Mouse (Mus musculus): Measurements from ENCODE around the gene Ndc80. TPM values are rescaled to one million over a fixed set of nuclear protein-coding genes. Genes with fewer than 3 reads are reported as not detected.

Ndc80 gene
- 14.7 TPM for polyA plus RNA-seq (2017; shearing (Covaris generic))

GRCm38 (mm10) chr17:71526711-71527564 lies at the start of gene Ndc80:
Ndc80 (minus strand) TSS chr17:71526857.

GRCm38 (mm10) chr17:71551757-71552451 lies 25.2 kb upstream of the Ndc80 start, which contains the start of gene Spdya:
Spdya (plus strand) TSS chr17:71552061.

GRCm38 (mm10) chr17:71474762-71475704 lies 51.6 kb downstream of the Ndc80 start, which contains the start of gene Smchd1:
Smchd1 (minus strand) TSS chr17:71475343.

GRCm38 (mm10) chr17:71459818-71460217 lies 66.8 kb downstream of the Ndc80 start, which contains the start of gene Gm4707:
Gm4707 (minus strand) TSS chr17:71459918.

Other genes starting within 250 kb of the Ndc80 start
- gene Emilin2, start 214.9 kb downstream of the Ndc80 start, polyA plus RNA-seq (2017; shearing (Covaris generic)), result 0.37 TPM
- gene Gm4707, start 66.9 kb downstream of the Ndc80 start, polyA plus RNA-seq (2017; shearing (Covaris generic)), result 2.4 TPM
- 99.6 TPM for gene Smchd1, start 51.5 kb downstream of the Ndc80 start, polyA plus RNA-seq (2017; shearing (Covaris generic))
- 0.32 TPM for gene Spdya, start 25.2 kb upstream of the Ndc80 start, polyA plus RNA-seq (2017; shearing (Covaris generic))
- gene Wdr43, start 89.0 kb upstream of the Ndc80 start, polyA plus RNA-seq (2017; shearing (Covaris generic)), result 134 TPM
- gene Togaram2, start 146.4 kb upstream of the Ndc80 start, polyA plus RNA-seq (2017; shearing (Covaris generic)), result not detected
- not detected for gene Pcare, start 226.0 kb upstream of the Ndc80 start, polyA plus RNA-seq (2017; shearing (Covaris generic))
- not detected for gene Clip4, start 241.6 kb upstream of the Ndc80 start, polyA plus RNA-seq (2017; shearing (Covaris generic))

Data from activated CD4-positive, CD25-positive, alpha-beta regulatory T cell, adult 9 weeks (primary cell).